Mouse (Mus musculus): ENCODE results near the gene Slc29a2.
A peak's percentile ranks its signal among the peaks of the same experiment; 100 is the strongest.
"Not testable (repeated sequence)": the region's sequence is repeated elsewhere in the genome, so short reads cannot be mapped to it uniquely, and the experiment has no call there.

The Slc29a2 gene

GRCm38 (mm10) chr19:5023621-5024479 lies at the start of gene Slc29a2:
Slc29a2 (plus strand) TSS chr19:5023860.
- DNase-seq (ENCODE audit: low spot score): peak; percentile 71

GRCm38 (mm10) chr19:4981767-4982166 lies 41.9 kb upstream of the Slc29a2 start:
- peak; percentile 50 for DNase-seq (ENCODE audit: low spot score)

- peak; percentile 43 for DNase-seq (ENCODE audit: low spot score)
Measured at GRCm38 (mm10) chr19:4989013-4989412, 34.6 kb upstream of the Slc29a2 start.

- DNase-seq (ENCODE audit: low spot score): no peak
Measured at GRCm38 (mm10) chr19:4989434-4990255, 34.0 kb upstream of the Slc29a2 start.

GRCm38 (mm10) chr19:4990256-4990625 lies 33.4 kb upstream of the Slc29a2 start, which contains the start of gene Npas4:
Npas4 (minus strand) TSS chr19:4990316.
- DNase-seq (ENCODE audit: low spot score): no peak

- DNase-seq (ENCODE audit: low spot score): no peak
Measured at GRCm38 (mm10) chr19:4990716-4991115, 32.9 kb upstream of the Slc29a2 start.

- DNase-seq (ENCODE audit: low spot score): no peak
Measured at GRCm38 (mm10) chr19:4992371-4992770, 31.3 kb upstream of the Slc29a2 start.

GRCm38 (mm10) chr19:4992904-4993303 lies 30.8 kb upstream of the Slc29a2 start:
- peak; percentile 62 for DNase-seq (ENCODE audit: low spot score)

GRCm38 (mm10) chr19:4994043-4994442 lies 29.6 kb upstream of the Slc29a2 start:
- DNase-seq (ENCODE audit: low spot score): no peak

- DNase-seq (ENCODE audit: low spot score): no peak
Measured at GRCm38 (mm10) chr19:4999445-5000140, 24.1 kb upstream of the Slc29a2 start.

- peak; percentile 92 for DNase-seq (ENCODE audit: low spot score)
Measured at GRCm38 (mm10) chr19:5001666-5002406, 21.8 kb upstream of the Slc29a2 start.

GRCm38 (mm10) chr19:5003644-5004043 lies 20.0 kb upstream of the Slc29a2 start:
- not testable (repeated sequence) for DNase-seq (ENCODE audit: low spot score)

- no peak for DNase-seq (ENCODE audit: low spot score)
Measured at GRCm38 (mm10) chr19:5004925-5005324, 18.7 kb upstream of the Slc29a2 start.

GRCm38 (mm10) chr19:5013138-5013537 lies 10.5 kb upstream of the Slc29a2 start:
- no peak for DNase-seq (ENCODE audit: low spot score)

GRCm38 (mm10) chr19:5014961-5015398 lies 8.7 kb upstream of the Slc29a2 start:
- DNase-seq (ENCODE audit: low spot score): no peak

- DNase-seq (ENCODE audit: low spot score): no peak
Measured at GRCm38 (mm10) chr19:5016221-5016742, 7.4 kb upstream of the Slc29a2 start.

- DNase-seq (ENCODE audit: low spot score): no peak
Measured at GRCm38 (mm10) chr19:5016782-5017181, 6.9 kb upstream of the Slc29a2 start.

GRCm38 (mm10) chr19:5017611-5018010 lies 6.0 kb upstream of the Slc29a2 start:
- no peak for DNase-seq (ENCODE audit: low spot score)

- DNase-seq (ENCODE audit: low spot score): no peak
Measured at GRCm38 (mm10) chr19:5018191-5018590, 5.5 kb upstream of the Slc29a2 start.

- no peak for DNase-seq (ENCODE audit: low spot score)
Measured at GRCm38 (mm10) chr19:5021416-5021815, 2.2 kb upstream of the Slc29a2 start.

GRCm38 (mm10) chr19:5026111-5026510 lies 2.5 kb downstream of the Slc29a2 start:
- DNase-seq (ENCODE audit: low spot score): no peak

Measured in layer of hippocampus, adult 9-10 months (tissue).